Mouse (Mus musculus) ES-Bruce4 (cell line): ENCODE data around the gene 2610528J11Rik.

Experiments used
- CTCF ChIP-seq: IDR thresholded peaks from one replicate; pipeline ENCODE4 v1.8.1; 2011; ENCODE audit warnings: low read depth, low read length
- EP300 ChIP-seq: IDR thresholded peaks from 2 replicates; pipeline ENCODE4 v1.6.1; 2011; ENCODE audit warnings: low read depth, low read length; ENCODE audit not compliant: insufficient read depth
- POLR2A ChIP-seq: IDR thresholded peaks from one replicate; pipeline ENCODE4 v1.8.1; 2011; ENCODE audit warnings: low read length; ENCODE audit not compliant: insufficient read depth

GRCm38 (mm10) chr4:118527335-118527681, 509 bp downstream of the 2610528J11Rik start:
- no peak for TF ChIP-seq POLR2A
- no peak for TF ChIP-seq CTCF
- no peak for TF ChIP-seq EP300
